Mouse (Mus musculus) ES-E14 (cell line): ENCODE measurements around the gene Il11ra1.

Experiments used
- CHD2 ChIP-seq: IDR thresholded peaks from 2 replicates; pipeline ENCODE4 v1.6.1; 2014; ENCODE audit warnings: mild to moderate bottlenecking, low read depth, low read length, inconsistent platforms
- HCFC1 ChIP-seq: IDR thresholded peaks from 2 replicates; pipeline ENCODE4 v1.6.1; 2012; ENCODE audit warnings: low read length, inconsistent platforms, borderline replicate concordance; ENCODE audit not compliant: insufficient read depth
- MAFK ChIP-seq: IDR thresholded peaks from 2 replicates; pipeline ENCODE4 v1.6.1; 2014; ENCODE audit warnings: mild to moderate bottlenecking, low read depth, low read length, inconsistent platforms; ENCODE audit not compliant: insufficient read depth
- ZC3H11A ChIP-seq: IDR thresholded peaks from 2 replicates; pipeline ENCODE4 v1.6.1; 2012; ENCODE audit warnings: low read depth, mild to moderate bottlenecking, inconsistent platforms, low read length, borderline replicate concordance

DNA sequence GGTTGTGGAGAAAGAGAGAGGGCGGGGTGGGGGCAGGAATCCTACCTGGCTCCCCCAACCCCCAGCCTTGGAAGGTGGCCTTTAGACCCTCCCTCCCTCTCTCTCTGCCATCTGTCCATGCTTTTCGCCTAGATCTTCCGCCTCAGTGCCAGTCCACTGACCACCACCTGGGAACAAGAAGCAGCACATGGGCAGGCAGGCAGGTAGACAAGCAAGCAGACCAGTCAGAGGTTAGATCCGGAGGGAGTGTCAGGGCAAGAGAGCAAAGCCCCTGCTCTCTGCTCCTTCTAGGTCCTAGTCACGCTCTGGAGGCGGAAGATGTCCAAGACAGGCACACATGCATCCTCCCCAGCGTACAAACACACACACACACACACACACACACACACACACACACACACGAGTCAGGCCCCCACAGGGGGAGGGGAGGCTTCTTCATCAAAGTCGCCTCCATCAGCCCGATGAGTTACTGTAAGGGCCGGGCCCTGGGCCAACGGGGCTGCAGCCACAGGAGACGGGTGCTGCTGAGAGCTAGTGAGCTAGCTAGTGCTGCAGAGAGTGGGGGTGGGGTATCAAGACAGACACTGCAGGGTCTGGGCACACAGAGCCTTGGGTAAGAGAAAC is 22.7 kb upstream of the Il11ra1 start:
- TF ChIP-seq HCFC1: no peak
- TF ChIP-seq ZC3H11A: no peak
- TF ChIP-seq MAFK: no peak
- TF ChIP-seq CHD2: no peak
